Mouse (Mus musculus): ENCODE measurements around the gene Nectin2. TPM values are rescaled to one million over a fixed set of nuclear protein-coding genes. Genes with fewer than 3 reads are reported as not detected.

Gene Nectin2
- polyA plus RNA-seq, 1 experiment from 2014 or later = 76.5 TPM

GRCm38 (mm10) chr7:19686521-19686920, 63.8 kb downstream of the Nectin2 start:
- 85% methylated on average over 6 of the region's 6 CpGs for WGBS
- Histone ChIP-seq H3K27me3 (ENCODE audit: control insufficient read depth, insufficient read depth, low read length) (no peaks in the 10 kb centered on the region), H3K27ac (ENCODE audit: low read depth, low read length) (no peak overlapping the region), H3K36me3 (ENCODE audit: control insufficient read depth, insufficient read depth, low read length) (no peaks in the 10 kb centered on the region), H3K4me1 (ENCODE audit: control insufficient read depth, insufficient read depth, low read length) (no peaks in the 10 kb centered on the region), H3K9ac (ENCODE audit: low read length) (no peak overlapping the region), H3K4me3 (ENCODE audit: low read depth, low read length) (no peak overlapping the region), H3K4me2 (ENCODE audit: low read depth) (no peak overlapping the region), H3K9me3 (ENCODE audit: control insufficient read depth, low read length) (no peaks in the 10 kb centered on the region)
- ATAC-seq (ENCODE audit: insufficient read depth, low FRiP score, low TSS enrichment) (no peak), DNase-seq (ENCODE audit: low spot score) (no peak)

- ATAC-seq (ENCODE audit: insufficient read depth, low FRiP score, low TSS enrichment) = no peak
- no peak overlapping the region for H3K9ac ChIP-seq (ENCODE audit: low read length)
- H3K27ac ChIP-seq (ENCODE audit: low read depth, low read length) = no peak overlapping the region
- no peak overlapping the region for H3K4me2 ChIP-seq (ENCODE audit: low read depth)
- no peak overlapping the region for H3K4me3 ChIP-seq (ENCODE audit: low read depth, low read length)
- DNase-seq (ENCODE audit: low spot score) = no peak
- WGBS = 64% methylated on average over 4 of the region's 4 CpGs
- H3K27me3 ChIP-seq (ENCODE audit: control insufficient read depth, insufficient read depth, low read length) = no peaks in the 10 kb centered on the region
- H3K36me3 ChIP-seq (ENCODE audit: control insufficient read depth, insufficient read depth, low read length) = no peaks in the 10 kb centered on the region
- no peaks in the 10 kb centered on the region for H3K4me1 ChIP-seq (ENCODE audit: control insufficient read depth, insufficient read depth, low read length)
- no peaks in the 10 kb centered on the region for H3K9me3 ChIP-seq (ENCODE audit: control insufficient read depth, low read length)
Observed at GRCm38 (mm10) chr7:19685374-19685773, 64.9 kb downstream of the Nectin2 start.

- no peaks in the 10 kb centered on the region for H3K27me3 ChIP-seq (ENCODE audit: control insufficient read depth, insufficient read depth, low read length)
- ATAC-seq (ENCODE audit: insufficient read depth, low FRiP score, low TSS enrichment) = no peak
- DNase-seq (ENCODE audit: low spot score) = no peak
- 86% methylated on average over 6 of the region's 6 CpGs for WGBS
- no peaks in the 10 kb centered on the region for H3K9me3 ChIP-seq (ENCODE audit: control insufficient read depth, low read length)
- no peaks in the 10 kb centered on the region for H3K36me3 ChIP-seq (ENCODE audit: control insufficient read depth, insufficient read depth, low read length)
- no peak overlapping the region for H3K4me3 ChIP-seq (ENCODE audit: low read depth, low read length)
- H3K4me1 ChIP-seq (ENCODE audit: control insufficient read depth, insufficient read depth, low read length) = no peaks in the 10 kb centered on the region
- no peak overlapping the region for H3K27ac ChIP-seq (ENCODE audit: low read depth, low read length)
- H3K9ac ChIP-seq (ENCODE audit: low read length) = no peak overlapping the region
- no peak overlapping the region for H3K4me2 ChIP-seq (ENCODE audit: low read depth)
Observed at GRCm38 (mm10) chr7:19683771-19684201, 66.5 kb downstream of the Nectin2 start.

- H3K4me2 ChIP-seq (ENCODE audit: low read depth) = no peak overlapping the region
- H3K9ac ChIP-seq (ENCODE audit: low read length) = no peak overlapping the region
- H3K36me3 ChIP-seq (ENCODE audit: control insufficient read depth, insufficient read depth, low read length) = no peaks in the 10 kb centered on the region
- DNase-seq (ENCODE audit: low spot score) (no peak), ATAC-seq (ENCODE audit: insufficient read depth, low FRiP score, low TSS enrichment) (no peak)
- no peaks in the 10 kb centered on the region for H3K27me3 ChIP-seq (ENCODE audit: control insufficient read depth, insufficient read depth, low read length)
- H3K9me3 ChIP-seq (ENCODE audit: control insufficient read depth, low read length) = no peaks in the 10 kb centered on the region
- WGBS = 79% methylated on average over 3 of the region's 3 CpGs
- H3K27ac ChIP-seq (ENCODE audit: low read depth, low read length) = no peak overlapping the region
- H3K4me1 ChIP-seq (ENCODE audit: control insufficient read depth, insufficient read depth, low read length) = no peaks in the 10 kb centered on the region
- no peak overlapping the region for H3K4me3 ChIP-seq (ENCODE audit: low read depth, low read length)
Observed at GRCm38 (mm10) chr7:19682979-19683378, 67.3 kb downstream of the Nectin2 start.

GRCm38 (mm10) chr7:19681202-19681694, 69.0 kb downstream of the Nectin2 start, which contains the start of the genes Gm44805 and Apoc4:
Gm44805 (minus strand) TSS chr7:19681423.
Apoc4 (minus strand) TSS chr7:19681479.
- H3K9me3 ChIP-seq (ENCODE audit: control insufficient read depth, low read length) = no peaks in the 10 kb centered on the region
- no peaks in the 10 kb centered on the region for H3K4me1 ChIP-seq (ENCODE audit: control insufficient read depth, insufficient read depth, low read length)
- WGBS = 61% methylated on average over 8 of the region's 8 CpGs
- no peaks in the 10 kb centered on the region for H3K36me3 ChIP-seq (ENCODE audit: control insufficient read depth, insufficient read depth, low read length)
- no peak within 1 kb of the TSS for H3K9ac ChIP-seq (ENCODE audit: low read length)
- no peak within 1 kb of the TSS for H3K27ac ChIP-seq (ENCODE audit: low read depth, low read length)
- H3K4me3 ChIP-seq (ENCODE audit: low read depth, low read length) = no peak within 1 kb of the TSS
- no peak within 1 kb of the TSS for H3K4me2 ChIP-seq (ENCODE audit: low read depth)
- no peak for DNase-seq (ENCODE audit: low spot score)
- H3K27me3 ChIP-seq (ENCODE audit: control insufficient read depth, insufficient read depth, low read length) = no peaks in the 10 kb centered on the region
- no peak for ATAC-seq (ENCODE audit: insufficient read depth, low FRiP score, low TSS enrichment)

GRCm38 (mm10) chr7:19680702-19681101, 69.6 kb downstream of the Nectin2 start:
- no peak for DNase-seq (ENCODE audit: low spot score)
- Histone ChIP-seq H3K27me3 (ENCODE audit: control insufficient read depth, insufficient read depth, low read length) (no peaks in the 10 kb centered on the region), H3K4me3 (ENCODE audit: low read depth, low read length) (no peak overlapping the region), H3K9me3 (ENCODE audit: control insufficient read depth, low read length) (no peaks in the 10 kb centered on the region), H3K4me1 (ENCODE audit: control insufficient read depth, insufficient read depth, low read length) (no peaks in the 10 kb centered on the region), H3K36me3 (ENCODE audit: control insufficient read depth, insufficient read depth, low read length) (no peaks in the 10 kb centered on the region), H3K27ac (ENCODE audit: low read depth, low read length) (no peak overlapping the region), H3K9ac (ENCODE audit: low read length) (no peak overlapping the region), H3K4me2 (ENCODE audit: low read depth) (no peak overlapping the region)
- no peak for ATAC-seq (ENCODE audit: insufficient read depth, low FRiP score, low TSS enrichment)
- 89% methylated on average over 2 of the region's 2 CpGs for WGBS

- H3K36me3 ChIP-seq (ENCODE audit: control insufficient read depth, insufficient read depth, low read length) = no peaks in the 10 kb centered on the region
- H3K9ac ChIP-seq (ENCODE audit: low read length) = no peak overlapping the region
- no peaks in the 10 kb centered on the region for H3K4me1 ChIP-seq (ENCODE audit: control insufficient read depth, insufficient read depth, low read length)
- DNase-seq (ENCODE audit: low spot score) (no peak), ATAC-seq (ENCODE audit: insufficient read depth, low FRiP score, low TSS enrichment) (no peak)
- no peak overlapping the region for H3K27ac ChIP-seq (ENCODE audit: low read depth, low read length)
- H3K4me3 ChIP-seq (ENCODE audit: low read depth, low read length) = no peak overlapping the region
- H3K9me3 ChIP-seq (ENCODE audit: control insufficient read depth, low read length) = no peaks in the 10 kb centered on the region
- H3K27me3 ChIP-seq (ENCODE audit: control insufficient read depth, insufficient read depth, low read length) = no peaks in the 10 kb centered on the region
- 94% methylated on average over 3 of the region's 3 CpGs for WGBS
- H3K4me2 ChIP-seq (ENCODE audit: low read depth) = no peak overlapping the region
Observed at GRCm38 (mm10) chr7:19678901-19679300, 71.4 kb downstream of the Nectin2 start.

- Histone ChIP-seq H3K9me3 (ENCODE audit: control insufficient read depth, low read length) (no peaks in the 10 kb centered on the region), H3K4me1 (ENCODE audit: control insufficient read depth, insufficient read depth, low read length) (no peaks in the 10 kb centered on the region), H3K4me3 (ENCODE audit: low read depth, low read length) (no peak within 1 kb of the TSS), H3K27ac (ENCODE audit: low read depth, low read length) (no peak within 1 kb of the TSS), H3K9ac (ENCODE audit: low read length) (no peak within 1 kb of the TSS), H3K4me2 (ENCODE audit: low read depth) (no peak within 1 kb of the TSS), H3K27me3 (ENCODE audit: control insufficient read depth, insufficient read depth, low read length) (no peaks in the 10 kb centered on the region), H3K36me3 (ENCODE audit: control insufficient read depth, insufficient read depth, low read length) (no peaks in the 10 kb centered on the region)
- ATAC-seq (ENCODE audit: insufficient read depth, low FRiP score, low TSS enrichment) (no peak), DNase-seq (ENCODE audit: low spot score) (no peak)
- WGBS = 79% methylated on average over 8 of the region's 8 CpGs
Observed at GRCm38 (mm10) chr7:19677872-19678271, 72.4 kb downstream of the Nectin2 start, which contains the start of gene Apoc2. Apoc2 (minus strand) TSS chr7:19677941.

- H3K4me3 ChIP-seq (ENCODE audit: low read depth, low read length) = no peak overlapping the region
- no peak for DNase-seq (ENCODE audit: low spot score)
- ATAC-seq (ENCODE audit: insufficient read depth, low FRiP score, low TSS enrichment) = no peak
- no peaks in the 10 kb centered on the region for H3K36me3 ChIP-seq (ENCODE audit: control insufficient read depth, insufficient read depth, low read length)
- H3K27ac ChIP-seq (ENCODE audit: low read depth, low read length) = no peak overlapping the region
- no peak overlapping the region for H3K4me2 ChIP-seq (ENCODE audit: low read depth)
- 40% methylated on average over 1 of the region's 1 CpGs for WGBS
- H3K9me3 ChIP-seq (ENCODE audit: control insufficient read depth, low read length) = no peaks in the 10 kb centered on the region
- H3K4me1 ChIP-seq (ENCODE audit: control insufficient read depth, insufficient read depth, low read length) = no peaks in the 10 kb centered on the region
- no peaks in the 10 kb centered on the region for H3K27me3 ChIP-seq (ENCODE audit: control insufficient read depth, insufficient read depth, low read length)
- no peak overlapping the region for H3K9ac ChIP-seq (ENCODE audit: low read length)
Observed at GRCm38 (mm10) chr7:19676662-19677061, 73.6 kb downstream of the Nectin2 start.
